Mouse (Mus musculus) gastrocnemius, postnatal 14 days (tissue): ENCODE measurements around the gene Acot9. TPM values are rescaled to one million over a fixed set of nuclear protein-coding genes. Genes with fewer than 3 reads are reported as not detected.
A peak's percentile ranks its signal among the peaks of the same experiment; 100 is the strongest.

Experiments used
- DNase-seq: peaks from one replicate; pipeline ENCODE4 v3.0.0; 2021; ENCODE audit warnings: mixed read lengths
- intact Hi-C: fragments of 180-260 bp; cut with DNase I; formaldehyde crosslinking; loops from one replicate; pipeline ENCODE4 v1.15.1; 2025; ENCODE audit warnings: low total_unique reads
- long read RNA-seq, 2 experiments: library from polyadenylated mRNA; stranded (forward); transcript quantifications; one replicate each; pipeline ENCODE4 v2.0.0; 2021
- total RNA-seq, 2 experiments: library from RNA; stranded (reverse); gene quantifications; 2 replicates each; pipeline ENCODE4 v1.2.3; 2021

The Acot9 gene
- total RNA-seq, result 10 to 100 TPM; 26.4 to 27.0 TPM
- long read RNA-seq, experiment 1, transcript Acot9-201 (15 exons, 1,752 nt), result major isoform, 35 of 37 reads
- long read RNA-seq, experiment 1, partial matches to known transcripts, result 1 of 37 reads
- long read RNA-seq, experiment 1, other reads (novel, unspliced or antisense), result 1 of 37 reads
- long read RNA-seq, experiment 2, transcript Acot9-201 (15 exons, 1,752 nt), result major isoform, 34 of 36 reads
- long read RNA-seq, experiment 2, partial matches to known transcripts, result 1 of 36 reads
- long read RNA-seq, experiment 2, other reads (novel, unspliced or antisense), result 0 of 36 reads

DNA sequence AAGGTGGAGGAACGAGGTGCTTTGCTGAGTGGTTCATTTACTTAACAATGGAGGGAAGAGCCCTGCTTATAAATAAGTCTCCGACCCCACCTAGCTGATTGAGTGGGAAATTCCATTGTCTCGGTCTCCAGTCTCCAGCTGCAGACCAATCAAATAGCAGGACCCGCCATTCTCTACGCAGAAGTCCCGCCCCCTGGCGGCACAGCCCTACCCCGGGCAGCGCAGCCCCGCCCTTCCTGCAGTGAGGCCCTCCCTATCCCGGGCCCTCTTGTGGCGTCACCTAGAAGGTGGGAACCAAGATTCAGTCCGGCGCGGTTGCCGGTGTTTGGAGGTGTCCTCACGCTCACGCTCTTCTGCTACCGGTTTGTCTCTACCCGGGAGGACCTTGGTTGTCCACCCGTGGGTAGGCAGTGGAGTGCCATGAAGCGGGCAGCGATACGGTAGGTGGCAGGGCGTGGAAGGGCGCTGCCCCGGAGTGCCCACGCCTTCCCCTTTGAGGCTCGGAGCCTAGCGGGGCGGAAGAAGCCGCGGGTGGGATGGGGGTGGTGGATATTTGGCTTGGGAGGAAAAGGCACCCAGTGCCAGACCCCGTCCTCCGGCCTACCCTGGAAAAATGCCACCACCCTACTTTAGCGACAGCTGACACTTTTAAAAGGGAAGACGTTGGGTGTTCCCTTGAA, at the start of gene Acot9:
TSS of gene Acot9 (plus strand) at position 209 of the 680 bp plus-strand sequence.
- intact Hi-C loops, result no loop called here
- DNase-seq, result peak; percentile 89

DNA sequence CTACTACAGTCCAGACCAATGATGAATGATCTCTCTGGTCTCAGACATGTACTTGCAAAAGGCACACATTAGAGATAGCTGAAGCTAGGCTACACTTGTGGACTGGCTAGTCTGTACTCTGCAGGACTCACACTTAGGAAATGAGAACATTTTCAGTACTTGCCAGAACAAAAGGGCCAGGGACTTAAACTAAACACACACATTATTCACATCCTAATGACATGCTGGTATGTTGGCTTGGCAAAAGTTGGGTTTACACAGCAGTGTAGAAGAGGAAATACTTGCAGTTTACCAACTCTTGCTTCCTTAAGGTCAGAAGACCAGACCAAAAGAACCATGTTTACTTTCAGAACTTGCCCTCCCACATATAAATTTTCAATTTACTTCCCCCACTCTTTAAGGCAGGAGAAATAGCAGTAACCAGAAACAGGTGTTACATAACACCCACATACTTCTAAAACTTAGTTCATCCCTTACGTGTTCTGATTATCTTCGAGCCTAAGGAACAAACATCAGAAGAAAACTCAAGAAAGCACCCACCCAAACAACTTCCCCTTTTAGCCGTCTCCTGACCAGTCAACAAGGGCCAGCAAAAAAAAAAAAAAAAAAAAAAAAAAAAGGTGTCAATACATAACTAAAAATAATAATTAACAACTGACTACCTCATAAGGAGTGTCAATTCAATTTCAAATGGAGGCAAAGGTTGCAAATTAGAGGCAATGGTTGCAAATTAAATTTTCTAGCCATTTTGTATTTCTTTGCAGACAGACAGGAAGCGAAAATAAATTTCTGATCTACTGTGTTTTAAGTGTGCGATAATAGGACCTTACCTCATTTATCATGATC, 47.7 kb upstream of the Acot9 start:
- intact Hi-C loops, result no loop called here
- no peak for DNase-seq

DNA sequence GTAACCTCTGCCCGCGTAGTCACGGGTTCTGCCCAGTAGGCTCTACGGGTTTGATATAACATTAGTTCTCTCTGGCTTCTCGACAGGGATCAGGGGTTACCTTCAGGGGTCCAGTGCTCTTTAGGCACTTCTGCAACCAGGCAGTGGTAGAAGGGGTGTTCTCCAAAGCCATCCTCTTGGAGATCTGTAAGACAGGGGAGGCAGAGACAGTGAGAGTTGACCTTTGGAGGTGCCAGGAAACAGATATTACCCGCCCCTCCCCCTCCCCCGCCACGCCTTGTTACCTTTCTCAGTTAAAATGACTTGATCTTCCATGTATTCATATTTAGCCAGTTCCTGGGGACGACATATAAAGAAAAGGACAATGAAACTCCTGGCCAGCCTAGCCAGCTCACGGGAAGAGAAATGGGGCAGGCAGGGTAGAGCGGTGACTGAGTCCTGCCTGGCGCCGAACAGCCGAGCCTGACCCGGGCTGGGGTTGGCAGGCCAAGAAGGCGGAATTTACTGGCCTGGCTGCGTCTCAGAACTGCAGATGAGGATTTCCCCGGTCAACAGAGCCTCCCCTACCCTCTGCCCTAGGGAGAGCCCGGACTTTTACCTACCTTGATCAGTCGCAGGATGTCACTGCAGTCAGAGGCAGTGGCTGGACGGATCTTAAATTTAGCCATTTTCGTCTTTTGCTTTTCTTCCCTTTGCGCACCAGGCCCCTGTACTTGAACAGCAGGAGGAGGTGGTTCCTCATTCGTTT, 46.6 kb upstream of the Acot9 start:
- DNase-seq, result peak; percentile 29
- intact Hi-C loops, result no loop called here

GRCm38 (mm10) chrX:155216271-155216670, 46.0 kb upstream of the Acot9 start, which contains the start of gene Sat1:
Gene Sat1, minus strand, starts transcription at chrX:155216449.
- peak; percentile 91 for DNase-seq
- intact Hi-C loops, result no loop called here

DNA sequence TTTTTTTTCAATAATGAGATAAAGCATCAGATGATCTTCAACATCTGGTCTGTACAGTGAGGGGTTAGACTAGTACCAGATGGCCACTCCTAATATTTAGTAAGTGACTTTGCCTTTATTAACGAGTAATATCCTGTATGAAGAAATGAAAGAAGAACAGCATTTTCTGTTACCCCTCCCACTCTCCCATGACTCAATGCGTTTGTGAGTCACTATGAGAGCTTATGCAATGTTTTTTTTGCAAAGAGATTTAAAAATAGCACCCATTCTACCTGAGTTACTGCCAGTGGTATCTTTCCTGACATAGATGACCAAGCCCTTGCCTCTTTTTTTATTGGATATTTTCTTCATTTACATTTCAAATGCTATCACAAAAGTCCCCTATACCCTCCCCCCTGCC, 44.0 kb upstream of the Acot9 start:
- intact Hi-C loops, result no loop called here
- DNase-seq, result no peak

- intact Hi-C loops, result no loop called here
- DNase-seq, result no peak
Observed at GRCm38 (mm10) chrX:155256856-155257255, 5.4 kb upstream of the Acot9 start.

DNA sequence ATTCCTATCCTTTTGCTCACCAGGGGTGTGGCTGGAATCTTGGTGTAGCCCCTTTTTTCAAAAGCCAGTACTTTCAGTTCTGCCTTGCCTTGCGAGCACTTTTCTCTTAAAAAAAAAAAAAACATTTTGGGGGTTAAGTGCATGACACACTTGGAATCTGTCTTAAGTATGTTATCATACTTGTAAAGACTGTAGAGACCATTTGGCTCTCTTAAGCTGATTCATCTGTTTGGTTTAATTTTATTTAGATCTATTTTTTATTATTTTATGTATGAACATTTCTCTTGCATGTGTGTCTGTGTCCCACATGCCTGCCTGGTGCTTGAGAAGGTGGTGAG, 641 bp downstream of the Acot9 start:
- no peak for DNase-seq
- intact Hi-C loops, result no loop called here

DNA sequence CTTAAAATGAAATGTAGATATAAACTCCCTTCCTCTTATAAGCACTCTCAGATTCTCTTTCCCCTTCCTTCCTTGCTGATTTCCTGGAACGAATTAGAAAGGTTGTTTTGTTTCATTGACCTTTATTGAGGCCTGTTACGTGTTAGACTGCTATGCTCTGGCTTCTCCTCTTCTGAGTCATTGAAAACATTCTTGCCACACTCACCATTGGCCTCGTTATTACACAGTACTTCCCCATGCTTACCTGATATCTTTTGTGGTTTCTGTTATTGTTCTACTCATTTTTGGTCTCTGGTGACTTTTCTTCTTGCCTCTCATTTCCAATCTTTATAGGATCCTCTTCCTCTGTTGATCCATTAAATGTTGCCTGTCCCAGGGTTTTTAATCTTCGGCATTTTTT, 16.2 kb downstream of the Acot9 start:
- no peak for DNase-seq
- intact Hi-C loops, result no loop called here

DNA sequence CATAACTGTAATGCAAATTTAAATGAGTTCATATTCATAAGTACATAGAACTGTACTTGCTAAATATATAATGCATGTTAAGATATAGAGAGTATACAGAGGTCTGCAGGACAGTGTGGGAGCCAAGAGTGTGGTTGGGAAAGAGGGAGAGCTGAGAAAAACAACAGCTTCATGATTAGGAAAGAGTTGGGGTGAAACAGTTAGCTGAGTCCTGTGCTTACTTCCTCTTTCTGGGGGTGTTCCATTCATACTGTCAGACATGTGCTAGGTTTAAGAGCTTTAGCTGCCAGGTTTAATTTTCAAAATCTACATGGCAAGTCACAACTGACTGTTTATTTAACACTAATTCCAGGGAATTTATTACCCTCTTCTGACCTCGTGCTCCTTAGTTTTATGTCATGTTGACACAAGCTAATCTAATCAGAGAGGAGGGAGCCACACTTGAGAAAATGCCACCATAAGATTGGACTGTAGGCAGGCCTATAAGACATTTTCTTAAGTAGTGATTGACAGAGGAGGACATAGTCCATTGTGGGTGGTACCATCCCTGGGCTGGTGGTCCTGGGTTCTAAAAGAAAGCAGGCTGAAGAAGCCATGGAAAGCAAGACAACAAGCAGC, 18.3 kb downstream of the Acot9 start:
- no peak for DNase-seq
- intact Hi-C loops, result no loop called here

- intact Hi-C loops, result no loop called here
- DNase-seq, result no peak
Observed at GRCm38 (mm10) chrX:155306390-155306789, 44.1 kb downstream of the Acot9 start.

GRCm38 (mm10) chrX:155318005-155318404, 55.8 kb downstream of the Acot9 start:
- intact Hi-C loops, result no loop called here
- no peak for DNase-seq

DNA sequence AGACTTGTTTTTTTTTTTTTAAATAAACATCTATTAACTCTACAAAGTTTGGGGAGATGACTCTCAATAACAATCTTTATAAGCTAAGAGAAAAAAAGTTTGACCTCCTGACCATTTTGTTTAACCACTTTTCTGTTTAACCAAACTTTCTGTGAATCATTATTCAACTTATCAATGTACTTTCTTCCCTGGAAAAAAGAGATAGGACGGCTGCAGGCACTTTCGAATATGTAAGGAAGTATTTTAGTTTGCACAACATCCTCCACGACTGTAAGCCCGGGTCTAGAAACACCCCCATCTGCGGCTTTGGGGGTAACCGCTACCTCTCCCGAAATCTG, 75.3 kb downstream of the Acot9 start:
- DNase-seq, result no peak
- intact Hi-C loops, result no loop called here

- DNase-seq, result peak; percentile 80
- intact Hi-C loops, result no loop called here
Observed at GRCm38 (mm10) chrX:155337905-155338721, 75.9 kb downstream of the Acot9 start.

- intact Hi-C loops, result no loop called here
- DNase-seq, result no peak
Observed at GRCm38 (mm10) chrX:155340654-155341053, 78.4 kb downstream of the Acot9 start, which contains the start of gene Prdx4. Gene Prdx4, minus strand, starts transcription at chrX:155340754.

- no peak for DNase-seq
- intact Hi-C loops, result no loop called here
Observed at GRCm38 (mm10) chrX:155346249-155346648, 84.0 kb downstream of the Acot9 start.
